Mouse (Mus musculus): ENCODE measurements around the gene Meis2.

Gene Meis2

DNA sequence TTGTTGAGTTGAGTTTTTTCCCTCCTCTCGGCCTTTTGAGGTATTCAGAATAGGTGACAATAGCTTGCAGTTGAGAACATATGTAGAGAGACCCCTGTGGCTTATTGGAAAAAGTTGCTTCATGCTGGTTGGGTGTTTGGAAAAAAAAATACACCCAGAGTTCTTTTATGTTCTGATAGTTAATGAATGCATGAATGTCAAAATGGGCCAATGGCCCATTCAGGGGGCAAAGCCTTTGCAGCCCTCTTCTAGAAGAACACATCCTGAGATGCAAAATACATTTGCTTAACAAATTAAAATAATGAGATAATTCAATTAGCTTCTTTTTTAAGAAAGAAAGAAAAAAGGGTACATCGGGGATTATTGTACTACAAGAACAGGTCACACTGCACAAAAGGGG lies 69.2 kb downstream of the Meis2 start:
- no peak for DNase-seq

DNA sequence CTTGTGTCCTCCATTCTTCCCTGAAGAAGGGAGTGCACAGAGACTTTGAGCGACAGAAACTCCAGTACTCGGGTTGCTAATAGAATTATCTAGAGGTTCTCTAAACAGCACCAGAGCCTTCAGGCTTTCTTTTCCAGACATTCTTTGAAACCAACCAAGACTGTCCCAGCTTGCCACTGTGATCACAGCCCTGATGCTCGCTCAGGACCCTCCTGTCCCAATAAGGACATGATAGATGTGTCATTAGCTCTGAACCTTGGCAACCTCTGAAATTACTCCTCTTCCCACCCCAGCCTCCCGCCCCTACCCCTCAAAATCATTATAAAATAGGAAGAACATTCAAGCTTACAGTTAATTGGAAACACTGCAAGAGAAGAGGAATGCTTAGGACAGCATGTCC lies 71.8 kb downstream of the Meis2 start:
- no peak for DNase-seq

DNA sequence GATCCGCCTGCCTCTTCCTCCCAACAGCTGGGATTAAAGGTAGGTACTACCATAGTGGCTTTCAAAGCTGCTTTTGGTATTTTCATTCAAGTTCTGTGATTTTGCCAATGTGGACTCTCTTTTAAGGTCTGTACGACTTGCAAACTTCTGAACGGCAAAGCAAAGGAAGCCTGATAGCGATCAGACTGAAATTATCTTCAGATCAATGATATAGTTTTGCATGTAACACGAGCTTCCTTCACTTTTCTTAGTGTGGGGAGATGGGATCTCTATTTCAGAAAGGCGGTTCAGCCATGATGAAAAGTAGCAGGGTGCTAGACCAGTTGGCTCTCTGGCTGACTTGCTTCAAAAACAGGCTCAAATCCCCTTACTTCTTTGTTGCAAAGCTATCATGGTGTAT lies 76.4 kb downstream of the Meis2 start:
- DNase-seq = no peak

DNA sequence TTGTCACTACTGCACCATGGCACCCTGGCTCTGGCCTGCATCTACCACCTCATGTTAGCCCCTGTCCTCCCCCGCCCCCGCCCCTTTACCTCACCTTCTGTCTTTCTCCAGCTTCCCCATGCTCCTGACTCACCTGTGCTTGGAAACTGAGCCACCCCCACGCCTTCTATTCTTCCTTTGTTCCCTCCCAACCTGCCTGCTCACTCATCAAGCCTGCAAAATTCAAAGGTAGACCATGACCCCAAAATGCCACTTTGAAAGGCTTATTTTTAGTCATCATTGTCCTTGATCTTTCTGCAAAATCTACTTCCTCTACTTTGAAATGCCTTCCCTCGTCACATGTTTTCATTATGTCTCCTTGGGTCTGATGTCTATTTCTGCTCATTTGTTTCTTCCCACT lies 77.2 kb downstream of the Meis2 start:
- no peak for DNase-seq

DNA sequence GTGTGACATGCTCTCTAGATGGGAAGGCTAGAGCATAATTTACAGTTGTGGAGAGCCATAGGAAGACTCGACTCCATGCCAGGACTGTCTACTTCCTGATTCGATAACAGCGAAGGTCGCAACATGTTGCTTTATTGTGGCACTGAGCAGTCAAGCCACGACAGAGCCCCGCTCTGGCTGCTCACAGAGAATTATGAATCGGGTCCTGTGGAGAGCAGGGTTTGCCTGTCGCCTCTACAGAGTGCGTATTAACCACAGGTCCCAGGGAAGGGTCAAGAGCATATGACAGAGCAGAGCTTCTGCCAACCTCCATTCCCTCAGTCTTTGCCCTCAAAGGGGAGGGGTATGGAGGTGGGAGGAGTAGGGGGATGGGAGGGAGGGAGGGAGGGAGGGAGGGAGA lies 80.7 kb downstream of the Meis2 start:
- DNase-seq = no peak

DNA sequence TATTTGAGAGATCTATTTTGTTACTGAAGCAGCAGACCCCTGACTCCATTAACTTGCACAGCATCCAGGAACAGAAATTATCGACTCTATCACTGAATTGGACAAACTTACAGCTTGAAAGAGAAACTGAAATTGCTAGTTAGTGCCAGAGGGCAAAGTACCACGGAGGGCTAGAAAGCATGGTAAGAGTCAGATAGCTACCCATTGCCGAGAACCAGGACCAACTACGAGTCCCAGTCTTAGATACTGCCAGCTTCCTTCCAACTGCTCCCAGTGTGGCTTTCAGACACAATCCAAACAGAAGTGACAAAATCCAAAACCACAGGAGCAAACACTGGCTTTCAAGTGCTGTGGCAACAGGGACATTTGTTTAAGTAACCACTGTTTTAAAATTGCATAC lies 81.2 kb downstream of the Meis2 start:
- no peak for DNase-seq

DNA sequence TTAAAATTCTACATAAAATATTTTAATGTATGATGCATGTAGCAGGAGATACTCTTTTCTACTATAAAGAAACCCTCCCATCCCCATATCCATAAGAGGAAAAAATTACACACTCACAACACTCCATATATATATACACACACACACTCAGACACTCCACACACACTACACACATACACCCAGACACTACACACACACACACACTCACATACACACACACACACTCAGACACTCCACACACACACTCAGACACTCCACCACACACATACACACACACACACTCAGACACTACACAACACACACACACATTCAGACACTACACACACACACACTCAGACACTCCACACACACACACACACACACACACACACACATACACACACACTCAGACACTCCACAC lies 85.1 kb downstream of the Meis2 start:
- no peak for DNase-seq

DNA sequence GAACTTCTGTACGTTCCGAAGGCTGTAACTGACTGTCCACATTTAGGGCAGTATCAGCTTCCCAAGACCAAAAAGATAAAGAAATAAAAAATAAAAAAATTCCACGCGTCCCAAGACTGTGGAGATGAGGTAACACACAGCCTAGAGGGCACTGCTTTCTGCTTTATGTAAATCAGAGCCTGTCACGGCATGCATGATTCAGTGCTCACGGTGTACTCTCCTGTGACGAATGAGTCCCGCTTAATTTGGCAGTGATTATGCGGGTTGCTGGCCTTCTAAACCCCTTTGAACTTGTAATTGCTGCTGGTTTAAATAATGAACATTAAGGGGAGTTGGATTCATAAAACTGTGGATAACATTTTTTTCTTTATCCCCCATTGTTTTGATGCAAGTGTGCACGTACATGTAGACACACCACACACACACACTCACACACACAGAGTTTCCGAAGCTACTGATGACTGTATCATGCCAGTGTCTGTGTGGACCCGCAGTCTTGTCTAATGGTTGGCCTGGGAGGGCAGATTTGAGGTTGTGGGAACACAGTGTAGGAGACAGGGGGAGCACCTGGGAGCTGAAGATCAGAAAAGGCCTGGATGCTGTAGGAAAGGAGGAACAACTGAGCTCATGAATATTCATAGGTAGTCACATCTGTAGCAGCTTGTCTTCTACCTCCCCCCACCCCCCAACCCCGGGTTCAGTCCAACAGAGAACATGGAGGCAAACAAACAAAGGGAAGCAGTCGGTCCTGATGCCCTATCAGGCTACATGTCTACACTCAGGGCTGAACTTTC lies 85.8 kb downstream of the Meis2 start:
- DNase-seq = no peak

DNA sequence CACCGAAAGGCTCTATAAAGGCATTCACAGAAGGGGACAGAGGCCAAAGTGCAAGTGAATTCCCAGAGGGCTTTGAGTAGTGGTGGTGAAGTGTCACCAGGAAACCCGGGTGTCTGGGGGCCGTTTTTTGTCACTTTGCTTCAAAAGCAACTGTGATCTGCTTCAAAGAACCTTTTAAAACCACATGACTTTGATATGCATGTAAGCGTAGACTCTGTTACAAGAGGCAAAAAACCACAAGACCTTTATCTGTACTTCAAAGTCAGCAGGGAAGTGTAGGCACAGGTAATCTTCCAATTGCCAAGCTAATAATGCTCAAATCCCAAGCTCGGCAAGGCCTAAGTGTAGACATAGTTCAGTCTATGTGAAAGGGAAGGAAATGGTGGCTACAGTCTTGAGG lies 87.0 kb downstream of the Meis2 start:
- no peak for DNase-seq

DNA sequence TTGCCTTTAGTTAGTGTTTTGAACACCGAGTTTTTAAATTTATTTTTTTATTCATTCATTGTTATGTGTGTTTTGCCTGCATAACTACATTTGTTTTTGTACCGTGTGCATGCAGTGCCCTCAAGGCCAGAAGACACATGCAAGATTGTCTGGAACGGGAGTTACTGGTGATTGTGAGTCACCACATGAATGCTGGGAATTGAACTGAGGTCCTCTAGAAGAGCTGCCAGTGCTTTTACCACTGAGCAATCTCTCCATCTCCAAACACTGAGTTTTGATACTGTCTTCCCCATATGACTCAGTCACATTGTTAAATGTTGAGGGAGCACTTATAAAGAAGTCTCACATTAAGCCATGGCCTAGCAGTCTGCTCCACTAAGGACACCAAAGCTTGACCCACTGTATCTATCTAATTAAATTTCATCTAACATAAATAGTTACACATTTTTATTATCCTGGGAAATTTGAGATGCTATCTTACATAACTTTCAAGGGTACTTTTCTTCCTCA lies 94.3 kb downstream of the Meis2 start:
- DNase-seq = no peak

DNA sequence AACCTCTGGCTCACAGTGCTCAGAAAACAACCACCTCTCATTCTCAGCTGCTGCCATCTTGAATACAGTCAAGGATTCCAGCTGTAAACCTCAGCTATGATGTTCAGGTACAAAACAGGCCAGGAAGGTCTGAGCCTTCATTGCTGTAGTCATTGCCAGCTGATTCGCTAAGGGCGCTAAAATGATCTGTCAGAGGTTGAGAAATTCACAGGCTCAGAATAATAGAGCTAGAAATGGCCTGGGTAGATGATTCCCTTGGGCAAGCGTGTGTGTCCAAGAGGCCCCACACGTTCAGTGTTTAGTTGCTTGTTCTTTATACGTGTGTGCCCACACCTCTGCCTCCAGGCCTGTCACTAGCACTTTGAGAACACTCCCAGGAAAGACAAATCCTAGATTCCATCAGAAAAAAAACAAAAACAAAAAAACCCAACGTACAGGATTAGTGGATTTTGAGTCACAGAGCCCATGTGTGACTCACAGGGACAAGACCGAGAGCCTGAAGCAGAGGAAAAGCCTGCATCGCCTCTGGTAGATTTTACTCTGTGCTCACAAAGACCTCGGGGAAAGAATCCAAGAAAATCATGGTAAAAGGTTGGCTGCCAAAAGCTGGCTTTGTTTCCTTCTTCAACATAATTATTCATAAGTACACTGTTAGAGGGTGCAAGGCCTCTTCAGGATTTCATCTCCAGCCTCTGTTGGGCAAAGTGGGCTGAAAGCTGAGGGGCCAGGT lies 95.4 kb downstream of the Meis2 start:
- no peak for DNase-seq

DNA sequence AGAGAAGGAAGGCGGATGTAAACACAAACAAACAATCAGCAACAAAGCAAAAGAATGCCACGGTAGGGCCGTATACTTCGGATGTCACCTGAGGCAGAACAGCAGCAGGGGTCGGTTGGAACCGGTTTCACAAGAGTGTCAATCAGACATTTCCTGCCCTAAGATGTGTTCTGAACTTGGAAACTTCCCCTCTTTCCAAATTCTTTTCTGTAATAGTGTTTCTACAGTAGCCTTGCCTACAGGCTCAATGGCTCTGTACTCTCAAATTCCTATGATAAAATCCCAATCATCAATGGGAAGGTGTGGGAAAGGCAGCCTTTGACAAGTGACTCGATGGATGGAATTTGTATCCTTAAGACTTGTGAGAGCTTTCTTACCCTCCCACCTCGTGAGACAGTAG lies 96.4 kb downstream of the Meis2 start:
- DNase-seq = no peak

DNA sequence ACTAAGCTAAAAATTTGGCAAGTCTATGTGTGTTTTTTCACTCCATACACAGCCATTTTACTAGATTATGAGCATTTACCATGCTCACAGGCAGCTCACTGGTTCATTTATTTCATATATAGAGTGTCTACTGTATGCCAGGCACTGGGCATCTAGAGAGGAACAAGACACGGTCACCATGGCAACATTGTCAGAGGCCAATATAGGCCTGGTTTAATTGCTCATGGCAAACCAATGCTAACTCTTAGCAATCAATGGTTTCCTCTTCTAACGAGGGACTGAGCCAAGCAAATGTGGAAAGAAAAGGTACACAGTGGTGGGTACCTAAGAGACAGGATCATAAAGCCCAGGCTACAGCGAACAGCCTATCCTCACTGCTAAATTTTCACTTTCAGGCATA lies 100.7 kb downstream of the Meis2 start:
- no peak for DNase-seq

DNA sequence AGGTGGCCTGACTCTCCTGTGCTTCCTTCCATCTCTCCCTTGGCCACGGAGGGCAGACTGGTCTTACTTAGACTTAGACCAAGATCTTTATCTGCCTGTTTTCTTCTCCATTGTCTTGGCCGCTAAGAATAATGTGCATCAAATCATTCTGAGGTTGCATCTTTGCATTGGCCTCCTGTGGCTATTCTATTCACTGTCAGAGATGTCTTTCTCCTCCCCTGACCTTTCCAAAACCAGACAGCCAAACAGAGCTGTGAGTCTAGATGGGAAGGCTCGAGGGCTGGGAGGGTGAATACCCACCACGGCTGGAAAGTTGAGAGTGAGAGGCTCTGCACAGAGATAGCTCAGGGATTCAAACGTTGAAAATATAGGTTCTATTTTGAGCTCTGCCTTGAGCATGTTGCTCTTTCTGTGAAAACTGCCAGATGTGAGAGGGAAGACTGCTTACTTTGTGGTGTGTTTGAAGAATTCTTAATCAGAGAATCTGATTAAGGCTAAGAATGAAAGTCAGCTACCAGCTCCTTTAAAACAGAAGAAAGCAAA lies 102.3 kb downstream of the Meis2 start:
- DNase-seq = no peak

DNA sequence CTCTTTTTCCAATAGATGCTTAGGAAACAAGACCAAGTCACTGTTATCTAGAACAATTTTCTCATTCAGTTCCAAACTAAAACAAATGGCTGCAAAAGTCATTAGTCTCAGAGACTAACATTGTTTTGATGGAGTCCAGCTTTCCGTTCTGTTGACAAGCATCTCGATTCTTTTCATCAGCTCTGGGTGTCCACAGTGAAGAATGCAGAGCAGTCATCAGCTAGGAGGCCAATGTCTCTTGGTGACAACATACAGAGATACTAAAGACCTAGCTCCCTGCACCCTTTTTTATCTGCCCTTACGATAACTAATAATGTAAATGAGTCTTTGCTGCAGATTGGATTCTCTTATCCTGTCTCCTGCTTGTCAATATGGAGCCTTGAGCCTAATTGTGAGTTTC lies 102.9 kb downstream of the Meis2 start:
- DNase-seq = no peak

DNA sequence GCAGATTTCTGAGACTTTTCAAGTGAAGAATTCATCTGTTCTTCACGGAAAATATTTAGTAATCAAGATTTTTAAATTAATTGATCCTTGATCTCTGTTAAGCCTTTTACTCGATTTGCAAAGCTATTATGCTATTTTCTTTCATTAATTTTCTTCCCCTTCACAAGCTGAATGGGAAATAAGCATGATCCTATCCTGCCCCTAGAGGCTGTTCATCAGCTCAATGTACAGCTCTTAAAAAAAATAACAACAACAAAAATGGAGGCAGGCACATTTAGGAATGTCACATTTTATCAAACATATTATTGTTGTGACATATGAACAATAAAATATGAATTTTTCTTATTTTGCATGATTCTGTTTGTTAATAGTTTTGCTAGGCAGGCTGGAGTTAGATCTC lies 103.5 kb downstream of the Meis2 start:
- DNase-seq = no peak

DNA sequence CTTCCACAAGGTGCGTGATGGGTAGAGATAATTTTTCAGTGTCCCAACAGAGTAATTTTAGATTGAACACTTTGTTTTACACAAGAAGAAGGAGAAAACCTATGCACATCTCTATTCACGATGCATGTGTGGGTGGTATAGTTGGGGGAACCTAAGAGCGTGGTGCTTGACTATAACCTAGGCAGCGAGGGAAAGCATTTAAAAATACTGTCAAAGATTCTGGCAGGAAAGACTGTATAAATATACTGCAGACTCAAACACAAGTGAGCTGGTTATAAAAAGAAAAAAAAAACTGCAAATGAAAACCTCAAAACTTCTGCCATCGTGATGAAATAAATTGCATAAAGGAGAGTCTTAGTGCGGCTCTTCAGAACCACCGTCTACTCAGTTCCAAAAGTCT lies 105.0 kb downstream of the Meis2 start:
- no peak for DNase-seq

DNA sequence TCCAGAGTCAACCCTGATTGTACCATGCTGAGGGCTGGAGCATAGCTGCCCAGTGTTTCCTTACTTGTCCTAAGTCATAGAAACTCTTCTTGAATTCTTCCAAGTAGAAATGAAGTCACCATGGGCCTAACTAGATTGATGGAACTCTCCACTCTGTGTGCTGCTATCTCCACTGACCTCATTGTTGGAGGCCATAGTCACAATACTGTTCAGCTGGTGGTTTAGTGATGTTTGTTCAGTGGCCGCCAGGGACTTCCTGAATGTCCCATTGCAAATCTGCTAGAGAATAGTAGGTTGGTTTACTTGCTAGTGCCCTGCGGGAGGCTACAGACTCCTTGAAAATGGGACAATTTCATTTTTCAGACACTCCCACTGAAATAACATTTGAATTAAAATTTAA lies 108.9 kb downstream of the Meis2 start:
- no peak for DNase-seq

DNA sequence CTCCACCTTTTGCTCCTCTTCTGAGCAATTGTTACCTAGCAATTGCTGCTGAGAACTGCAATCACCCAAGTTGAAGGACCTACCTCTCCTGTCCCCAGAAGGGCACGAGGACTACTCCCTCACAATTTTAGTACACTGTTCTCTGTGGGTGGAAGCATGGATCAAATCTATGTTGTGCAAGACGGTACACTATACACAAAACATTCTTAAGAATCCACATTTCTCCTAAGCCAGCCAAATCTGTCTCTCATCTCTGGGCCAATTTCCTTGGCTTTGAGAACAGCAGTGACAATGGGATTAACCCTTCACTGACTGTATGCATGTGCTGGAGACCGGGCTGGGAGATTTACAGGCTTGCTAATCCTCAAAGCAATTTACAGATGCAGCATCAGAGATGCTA lies 115.0 kb downstream of the Meis2 start:
- DNase-seq = no peak

DNA sequence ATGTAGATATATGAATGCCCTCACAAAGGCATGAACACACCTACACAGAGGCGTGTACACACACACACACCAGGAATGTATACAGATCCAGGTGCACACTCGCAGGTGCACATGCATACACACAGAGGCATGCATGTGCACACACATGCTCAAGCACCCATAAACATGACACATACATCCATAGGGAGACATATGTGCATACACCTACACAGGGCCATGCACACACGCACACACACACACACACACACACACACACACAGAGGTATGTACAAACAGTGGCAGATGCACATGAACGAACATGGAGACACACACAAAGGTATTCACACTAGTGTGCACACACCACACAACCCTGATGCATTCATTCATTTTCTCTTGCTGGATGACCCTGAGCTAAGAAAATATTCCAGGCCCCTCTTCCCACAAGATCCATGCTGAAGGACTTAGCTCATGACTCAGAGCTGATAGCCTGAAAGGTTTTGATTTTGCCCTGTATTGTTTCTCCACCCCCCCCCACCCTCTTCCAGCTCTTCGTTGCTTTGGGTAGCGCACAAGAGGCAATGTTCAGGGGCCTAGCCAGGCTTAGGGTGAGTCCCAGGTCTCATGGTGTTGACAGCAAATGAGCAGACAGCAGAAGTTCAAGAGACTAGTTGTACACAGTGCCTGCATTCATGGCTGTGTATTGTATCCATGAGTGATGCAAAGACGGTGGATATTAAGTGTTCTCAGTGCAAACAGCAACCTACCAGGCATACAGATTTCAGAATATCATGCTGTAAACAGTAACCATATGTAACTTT lies 116.8 kb downstream of the Meis2 start:
- DNase-seq = no peak

DNA sequence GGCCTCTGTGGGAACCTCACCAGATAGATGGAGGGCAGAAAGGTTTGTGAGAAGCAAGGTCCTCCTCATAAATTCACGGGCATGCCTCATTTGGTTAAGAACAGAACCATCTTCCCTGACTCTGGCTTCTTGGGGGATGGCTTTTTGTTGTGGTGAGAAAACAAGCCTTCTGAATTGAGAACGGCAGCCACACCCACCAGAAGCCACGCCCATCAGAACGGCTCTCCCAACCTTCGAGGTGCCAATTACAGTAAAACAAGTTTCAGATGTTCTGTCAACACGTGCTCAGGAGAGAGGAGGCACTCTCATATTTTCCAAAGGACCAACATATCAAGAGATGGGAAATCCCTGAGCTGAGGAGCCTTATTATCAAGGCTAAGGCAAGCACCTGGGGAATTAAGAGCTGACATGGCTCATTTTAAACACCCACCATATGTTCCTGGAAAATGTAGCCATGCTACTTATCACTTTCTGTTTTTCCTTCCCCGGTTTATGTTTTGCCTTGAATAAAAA lies 117.9 kb downstream of the Meis2 start:
- DNase-seq = no peak

DNA sequence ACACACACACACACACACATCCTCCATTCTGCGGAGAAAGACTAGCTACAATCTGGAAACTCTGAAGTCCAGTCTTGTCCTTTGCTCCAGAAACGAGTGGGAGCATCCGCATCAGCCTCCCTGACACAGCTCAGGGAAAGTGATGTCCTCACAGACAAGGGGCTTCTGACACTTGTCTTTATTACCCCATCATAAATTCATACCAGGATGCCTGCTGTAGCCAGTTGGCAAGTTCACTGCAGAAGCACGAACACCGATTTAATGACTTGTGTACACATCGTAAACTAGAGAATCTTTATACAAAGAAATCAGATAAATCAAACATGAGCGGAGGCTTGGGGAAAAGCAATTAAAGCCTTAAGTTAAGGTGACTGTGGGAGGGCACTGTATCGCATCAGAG lies 122.6 kb downstream of the Meis2 start:
- no peak for DNase-seq

DNA sequence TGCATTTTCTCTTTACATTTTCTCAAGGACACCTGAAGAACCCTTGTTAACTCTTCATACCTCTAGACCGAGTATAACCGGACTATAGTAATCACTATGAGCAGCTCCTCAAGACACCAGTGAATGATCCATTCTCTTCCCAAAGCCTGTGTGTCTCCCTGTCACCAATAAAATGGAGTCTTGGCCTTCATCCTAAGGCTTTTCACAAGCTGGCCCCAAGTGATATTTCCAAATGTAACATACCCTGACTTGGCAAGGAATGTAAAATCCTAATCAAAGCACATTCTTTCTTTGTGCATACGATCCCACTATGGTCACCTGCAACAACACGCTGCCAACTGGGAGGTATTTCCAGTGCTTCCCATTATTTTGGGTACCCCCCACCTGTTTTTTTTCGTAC lies 125.8 kb downstream of the Meis2 start:
- DNase-seq = no peak
